Mouse (Mus musculus) kidney, postnatal 25 days (tissue): Measurements from ENCODE around the gene Gm28035.

Experiments
- DNase-seq, 2 experiments: peaks; one replicate each; pipeline ENCODE4 v3.0.0; 2021; ENCODE audit warnings: mixed read lengths in 2 of 2

The Gm28035 gene

DNA sequence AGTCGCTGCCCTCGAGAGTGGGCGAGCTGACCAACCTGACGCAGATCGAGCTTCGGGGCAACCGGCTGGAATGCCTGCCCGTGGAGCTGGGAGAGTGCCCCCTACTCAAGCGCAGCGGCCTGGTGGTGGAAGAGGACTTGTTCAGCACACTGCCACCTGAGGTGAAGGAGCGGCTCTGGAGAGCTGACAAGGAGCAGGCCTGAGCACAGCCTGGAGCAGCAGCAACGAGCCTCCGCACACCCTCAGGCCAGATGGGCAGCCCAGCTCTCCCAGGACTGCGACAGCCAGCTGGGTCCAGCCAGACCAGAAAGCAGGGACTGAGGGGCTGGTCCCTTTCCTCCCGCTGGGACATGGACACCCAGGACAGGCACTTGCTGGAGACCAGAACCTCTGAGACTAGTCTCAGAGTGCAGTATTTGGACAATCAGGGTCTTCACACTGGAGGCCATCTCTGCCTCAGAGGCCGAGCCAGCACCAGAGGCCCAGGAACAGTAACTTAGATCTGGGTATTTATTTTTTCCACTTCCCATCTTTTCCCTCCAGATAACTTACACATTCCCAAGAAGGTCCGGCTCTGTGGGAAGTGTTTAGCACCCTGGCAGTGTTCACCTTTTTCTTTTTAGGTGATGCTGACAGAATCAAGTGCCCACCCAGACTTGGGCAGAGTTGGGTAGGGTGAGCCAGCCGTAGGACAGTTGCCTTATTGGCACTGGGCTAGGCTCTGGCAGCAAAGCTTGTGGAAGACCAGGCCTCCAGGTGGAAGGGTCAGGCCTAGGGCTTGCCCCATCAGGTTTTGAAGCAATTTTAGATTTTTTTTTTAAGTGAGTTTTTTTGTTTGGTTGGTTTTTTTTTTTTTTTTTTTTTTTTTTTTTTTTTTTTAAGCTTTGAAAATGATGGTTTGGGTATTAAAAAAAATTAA lies 21.8 kb downstream of the Gm28035 start:
- no peak for DNase-seq

DNA sequence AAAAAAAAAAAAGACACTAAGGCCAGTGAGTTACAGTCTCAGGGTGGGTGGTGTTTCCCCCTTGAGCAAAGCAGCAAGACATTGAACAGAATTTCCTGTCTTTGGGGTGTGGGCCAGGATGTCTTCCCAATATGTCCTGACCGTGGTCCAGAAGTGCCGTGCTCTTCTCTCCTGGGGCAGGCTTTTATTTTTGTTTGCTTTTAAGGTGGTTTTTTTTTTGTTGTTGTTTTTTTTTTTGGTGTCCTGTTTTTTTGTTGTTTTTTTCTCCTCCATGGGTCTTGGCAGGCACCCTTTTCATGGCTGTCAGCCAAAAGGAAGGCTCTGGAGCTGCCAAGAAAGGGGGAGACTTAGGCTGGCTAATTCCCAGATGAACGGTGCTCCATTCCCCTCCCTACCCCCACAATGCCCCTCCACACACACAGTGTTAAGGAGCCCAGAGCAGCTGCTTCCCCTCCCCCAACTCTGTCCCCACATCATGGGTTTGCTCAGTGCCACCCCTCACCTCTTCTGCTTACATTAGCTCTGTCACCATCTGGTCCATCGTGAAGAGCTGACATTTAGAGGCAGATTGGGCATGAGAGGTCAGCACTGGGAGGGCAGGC lies 22.6 kb downstream of the Gm28035 start:
- peak; percentile 85 to 88 for DNase-seq

DNA sequence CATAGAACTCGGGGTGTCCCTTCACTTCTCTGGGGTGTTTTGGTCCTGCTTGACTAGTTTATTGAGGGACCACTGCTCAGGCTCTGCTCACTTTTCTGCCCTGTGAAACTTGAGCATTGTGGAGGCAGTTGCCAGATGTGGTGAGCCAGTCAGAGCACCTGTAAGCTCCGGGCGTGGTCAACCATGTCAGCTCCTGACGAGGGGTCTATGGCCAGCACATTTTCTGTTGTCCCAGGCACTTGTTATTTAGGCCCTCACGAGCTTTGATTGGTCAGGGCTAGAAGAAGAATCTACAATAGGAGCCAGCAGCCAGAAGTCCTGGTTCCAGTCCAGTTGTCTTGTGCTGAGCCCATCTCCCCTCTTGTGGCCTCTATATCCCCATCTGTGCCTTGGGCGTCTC lies 23.4 kb downstream of the Gm28035 start:
- no peak for DNase-seq

DNA sequence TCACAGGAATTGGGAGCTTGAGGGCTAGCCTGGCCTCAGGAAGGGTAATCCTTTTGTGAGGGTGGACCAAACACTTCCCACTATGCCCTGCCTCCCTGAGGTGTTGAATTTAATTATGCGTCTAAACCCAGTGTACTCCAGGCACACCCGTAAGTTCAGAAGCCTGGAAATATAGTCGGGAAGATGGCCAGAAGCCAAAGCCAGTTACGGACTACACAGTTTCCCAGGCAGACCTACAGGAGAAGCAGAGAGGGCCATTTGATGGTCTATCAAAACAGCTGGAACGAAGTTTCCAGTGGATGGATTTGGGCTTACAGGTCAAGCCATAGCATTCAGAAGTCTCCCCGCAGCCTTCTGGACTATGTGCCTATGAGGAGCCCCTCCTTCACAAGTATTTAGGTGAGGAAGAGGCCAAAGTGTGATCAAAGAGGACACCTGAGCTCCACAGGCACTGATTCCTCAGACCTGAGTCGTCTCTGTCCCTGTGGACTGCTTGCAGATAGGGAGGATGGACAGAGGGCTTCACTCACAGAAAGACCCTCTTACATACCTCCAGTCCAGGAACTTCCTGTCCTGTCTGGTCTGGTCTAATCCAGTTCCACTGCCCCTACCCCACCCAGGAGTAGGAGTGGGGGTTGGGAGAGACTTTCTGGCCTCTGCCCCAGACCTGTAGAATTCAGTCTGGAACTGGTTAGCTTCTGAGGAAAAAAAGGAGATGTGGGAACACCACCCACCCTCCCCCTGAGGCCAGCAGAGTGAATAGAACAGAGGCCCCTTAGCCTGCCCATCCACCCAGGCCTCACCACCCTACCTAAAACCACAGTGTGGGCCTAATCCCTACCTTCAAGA lies 24.5 kb downstream of the Gm28035 start:
- DNase-seq = peak; percentile 57 to 72

DNA sequence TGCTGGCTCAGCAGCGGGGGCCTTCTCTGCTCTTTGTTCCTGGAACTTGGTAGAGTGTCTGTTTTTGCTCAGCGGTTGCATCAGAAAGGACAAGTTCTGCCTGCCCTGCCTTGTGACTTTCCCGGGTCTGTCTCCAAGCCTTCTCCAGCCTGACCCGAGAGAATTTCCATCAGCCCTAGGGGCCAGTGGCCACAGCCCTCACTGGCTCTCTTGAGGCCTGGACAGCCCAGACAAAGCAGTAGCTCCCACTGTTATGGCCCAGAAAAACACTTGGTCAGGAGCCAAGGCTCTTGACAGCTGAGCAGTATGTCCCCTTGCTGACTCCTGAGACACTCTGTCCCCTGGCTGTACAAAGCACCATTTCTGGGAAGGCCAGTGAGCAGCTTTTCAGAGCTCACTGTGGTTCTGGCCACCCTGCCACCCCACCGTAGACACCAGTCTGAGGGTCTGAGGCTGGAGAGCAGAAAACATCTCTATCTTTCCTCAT lies 25.4 kb downstream of the Gm28035 start, which contains the start of gene Phyhd1:
Gene Phyhd1, plus strand, starts transcription at position 437 of the 487 bp plus-strand sequence.
- peak; percentile 87 to 95 for DNase-seq

DNA sequence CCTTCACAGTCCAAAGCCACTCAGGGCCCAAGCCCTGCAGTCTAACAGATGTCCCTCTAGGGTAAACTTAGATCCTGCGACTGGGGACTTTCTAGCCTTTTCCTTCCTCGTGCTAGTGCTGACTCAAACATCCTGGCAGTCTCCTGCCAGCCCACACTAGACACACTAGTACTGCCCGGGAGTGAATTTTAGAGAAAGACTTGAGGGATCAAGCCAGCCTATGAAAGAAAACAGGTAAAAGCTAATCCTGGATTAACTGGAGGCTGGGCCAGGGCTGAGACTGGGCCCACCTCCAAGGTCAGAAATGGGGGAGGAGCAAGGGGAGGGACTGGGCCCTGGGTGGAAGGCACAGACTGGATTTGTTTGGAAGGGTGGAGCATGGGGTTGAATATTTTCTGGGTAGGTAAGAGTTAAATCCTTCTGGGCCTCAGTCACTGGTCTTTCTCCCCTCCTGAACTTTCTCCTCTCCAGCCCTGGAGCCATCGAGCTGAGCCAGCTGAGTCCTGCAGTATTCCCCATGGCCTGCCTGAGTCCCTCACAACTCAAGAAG lies 26.1 kb downstream of the Gm28035 start:
- peak; percentile 87 to 94 for DNase-seq

DNA sequence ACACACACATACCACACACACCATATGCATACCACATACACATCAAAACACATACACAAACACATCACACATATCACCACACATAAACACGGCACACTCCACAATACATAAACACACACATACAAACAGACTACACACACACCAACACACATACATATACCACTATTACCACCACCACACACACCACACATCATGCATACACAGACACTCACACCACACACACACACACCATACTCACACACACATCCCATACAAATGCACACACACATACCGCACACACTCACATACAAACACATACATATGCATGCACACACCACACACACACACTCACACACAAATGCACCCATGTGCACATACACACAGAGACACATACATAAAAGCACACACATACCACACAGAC lies 27.1 kb downstream of the Gm28035 start:
- no peak for DNase-seq

DNA sequence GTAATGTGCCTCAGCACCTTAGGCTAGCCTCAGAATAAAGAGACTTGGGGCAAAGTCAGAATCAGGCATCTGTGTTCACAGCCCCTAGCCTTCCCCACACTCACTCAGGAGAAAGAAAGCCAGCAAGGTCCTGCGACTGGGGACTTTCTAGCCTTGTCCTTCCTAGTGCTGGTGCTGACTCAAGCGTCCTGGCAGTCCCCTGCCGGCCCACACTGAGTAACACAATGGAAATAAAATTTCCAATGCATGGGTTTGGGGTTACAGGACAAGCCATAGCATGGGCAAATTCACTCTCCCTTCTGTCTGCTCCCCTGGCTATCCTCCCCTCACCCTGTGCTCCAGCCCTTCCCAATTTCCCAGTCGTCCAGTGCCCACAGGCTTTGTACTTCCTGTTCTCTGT lies 28.0 kb downstream of the Gm28035 start:
- no peak for DNase-seq

DNA sequence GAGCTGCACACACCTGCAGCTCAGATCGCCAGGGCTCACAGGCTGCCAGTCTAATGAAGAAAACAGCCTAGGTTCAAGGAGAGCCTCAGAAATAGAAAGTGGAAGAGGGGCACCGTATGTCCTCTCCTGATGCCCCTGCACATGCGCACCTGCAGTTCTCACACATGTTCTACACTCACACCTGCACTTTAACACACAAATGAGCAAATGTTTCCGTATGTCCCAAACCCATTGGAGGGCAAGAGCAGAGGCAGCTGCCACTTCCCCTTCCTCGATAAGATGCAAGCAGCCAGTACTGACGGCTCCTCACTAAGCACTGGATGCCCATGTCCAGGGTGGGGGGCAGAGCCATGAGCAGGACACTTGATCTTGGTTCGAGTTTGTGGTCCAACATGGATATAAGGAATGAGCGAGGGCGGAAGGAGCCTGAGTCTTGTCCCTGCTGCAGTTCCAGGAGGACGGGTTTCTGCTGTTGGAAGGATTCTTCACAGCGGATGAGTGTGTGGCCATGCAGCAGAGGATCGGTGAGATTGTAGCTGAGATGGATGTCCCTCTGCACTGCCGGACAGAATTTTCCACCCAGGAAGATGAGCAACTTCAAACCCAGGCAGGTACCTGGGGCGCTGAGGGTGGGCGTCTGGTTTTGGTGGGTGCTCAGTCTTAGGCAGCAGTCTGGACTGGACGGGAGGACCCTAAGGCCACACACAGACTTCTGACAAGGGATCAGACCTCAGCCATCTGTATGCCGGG lies 29.0 kb downstream of the Gm28035 start:
- DNase-seq = no peak

DNA sequence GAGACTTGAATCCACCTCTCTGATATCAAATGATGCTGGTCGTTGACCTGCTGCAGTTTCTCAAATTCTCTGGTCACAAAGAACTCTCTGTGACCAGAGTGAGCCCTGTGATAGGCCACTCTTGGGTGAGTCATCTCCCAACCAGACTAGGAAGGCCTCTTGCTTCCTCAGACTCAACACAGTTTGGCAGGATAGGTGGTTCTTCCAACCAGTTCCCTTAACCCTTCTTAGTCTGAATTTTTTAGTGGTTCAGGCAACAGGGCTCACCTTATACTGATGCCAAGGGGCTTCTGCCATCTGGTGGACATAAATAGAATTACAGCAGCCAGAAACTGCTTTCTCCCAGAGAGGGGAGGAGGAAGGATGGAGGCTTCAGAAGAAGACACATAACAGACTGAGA lies 29.8 kb downstream of the Gm28035 start:
- DNase-seq = peak; percentile 72 to 84

DNA sequence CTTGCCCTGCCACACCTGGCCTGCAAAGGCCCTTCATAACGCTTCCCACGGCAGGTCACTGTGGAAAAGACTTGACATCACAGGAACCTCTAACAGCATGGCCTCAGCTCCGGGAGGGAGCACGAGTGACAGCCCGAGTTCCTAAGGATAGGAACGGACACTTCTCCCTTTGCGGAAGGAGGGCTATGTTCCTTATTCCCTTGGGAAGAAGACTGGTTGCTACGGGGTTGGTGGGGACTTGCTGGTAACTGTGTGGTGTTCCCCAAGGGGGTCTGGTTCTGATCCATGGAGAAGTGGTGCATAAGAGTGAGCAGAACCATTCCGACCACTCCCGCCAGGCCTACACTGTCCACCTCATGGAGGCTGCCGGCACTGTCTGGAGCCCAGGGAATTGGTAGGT lies 40.4 kb downstream of the Gm28035 start, which contains the start of gene Gm28038:
Gene Gm28038, plus strand, starts transcription at position 301 of the 400 bp plus-strand sequence.
- no peak for DNase-seq

DNA sequence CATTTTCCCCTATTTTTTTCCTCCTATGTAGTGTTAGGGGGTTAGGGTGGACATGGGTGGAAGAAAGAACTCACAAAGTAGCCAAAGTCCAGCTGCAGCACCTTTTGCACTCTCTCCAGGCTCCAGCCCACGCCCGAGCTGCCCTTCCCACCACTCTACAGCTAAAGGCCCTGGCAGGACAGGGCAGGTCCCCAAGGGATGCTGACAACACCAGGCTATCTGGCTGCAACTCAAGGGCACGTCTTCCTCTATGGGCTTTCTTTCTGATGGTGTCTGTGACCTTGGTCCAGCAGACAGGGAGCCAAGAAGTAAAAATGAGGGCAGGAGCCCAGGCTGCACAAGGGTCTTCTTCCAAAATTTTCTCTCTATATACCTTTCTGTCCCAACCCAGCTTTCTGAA lies 41.3 kb downstream of the Gm28035 start:
- DNase-seq = no peak

DNA sequence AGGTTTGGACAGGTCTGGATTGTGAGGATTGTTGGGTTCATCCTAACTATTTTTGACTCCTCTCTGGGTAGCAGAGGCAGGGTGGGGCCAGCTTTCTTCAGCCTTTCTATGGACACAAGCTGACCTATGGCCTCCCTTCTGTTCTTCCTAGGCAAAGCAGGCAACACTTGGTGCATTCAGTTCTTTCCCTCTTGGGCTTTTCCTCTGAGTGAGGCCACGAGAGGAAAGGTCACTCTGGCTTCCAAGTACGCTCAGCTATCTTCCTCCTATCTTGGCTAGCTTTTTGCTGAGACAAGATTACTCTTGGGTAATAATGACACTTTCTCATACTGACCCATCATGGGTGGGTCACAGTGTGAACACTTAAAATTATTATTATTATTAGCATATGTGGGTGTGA lies 42.8 kb downstream of the Gm28035 start:
- no peak for DNase-seq

DNA sequence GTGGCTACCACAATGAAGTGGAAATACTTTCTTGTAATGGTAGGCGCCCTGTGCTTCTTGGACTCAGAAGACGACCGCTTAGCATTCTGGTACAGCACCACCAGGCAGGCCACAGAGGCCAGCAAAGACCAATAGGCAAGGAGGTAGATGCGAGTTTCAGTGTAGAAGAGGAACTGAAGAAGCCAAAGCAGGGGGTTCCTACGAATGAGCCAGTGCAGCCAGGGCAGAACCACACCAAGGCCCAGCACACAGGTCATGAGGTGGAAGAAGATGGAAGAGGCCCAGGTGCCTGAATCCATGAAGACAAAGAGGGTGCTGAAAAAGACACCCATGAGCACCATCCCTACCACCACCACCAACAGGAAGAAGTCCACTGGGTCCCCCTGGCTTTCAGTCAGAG lies 44.6 kb downstream of the Gm28035 start:
- no peak for DNase-seq

DNA sequence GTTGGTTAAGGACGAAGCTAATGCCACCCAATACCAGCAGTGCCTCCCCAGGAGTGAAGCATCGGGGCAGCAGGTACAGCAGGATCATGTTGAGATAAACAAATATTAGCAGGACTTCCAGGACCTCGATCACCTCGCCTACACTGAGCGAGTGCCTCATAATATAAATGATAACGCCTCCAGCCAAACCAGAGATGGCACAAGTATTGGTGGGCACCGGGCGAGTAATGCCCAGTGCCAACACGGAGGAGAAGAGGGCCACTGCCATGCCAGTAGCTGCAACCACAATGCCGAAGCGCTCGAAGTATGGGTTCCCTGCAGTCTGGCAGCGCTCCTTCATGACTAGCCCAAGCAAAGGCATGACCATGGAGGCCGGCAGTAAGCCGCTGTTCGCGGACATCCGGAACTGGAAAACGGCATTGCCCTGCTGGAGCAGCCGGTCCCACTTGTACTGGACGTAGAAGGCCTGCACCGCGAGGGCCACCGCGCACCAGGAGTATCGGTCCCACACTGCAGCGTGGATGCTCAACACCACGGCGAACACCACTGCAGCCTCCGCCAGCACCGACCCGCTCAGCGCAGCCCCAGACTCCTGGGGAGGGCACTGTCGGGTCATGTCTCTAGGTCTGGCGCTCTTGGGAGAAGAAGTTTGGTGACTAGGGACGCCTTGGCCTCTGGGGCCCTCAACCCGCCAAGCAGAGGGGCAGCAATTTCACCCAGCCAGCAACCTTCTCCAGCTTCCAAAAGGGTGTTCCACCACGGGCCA lies 45.2 kb downstream of the Gm28035 start:
- peak in 1 of 2 experiments; percentile 52 for DNase-seq

DNA sequence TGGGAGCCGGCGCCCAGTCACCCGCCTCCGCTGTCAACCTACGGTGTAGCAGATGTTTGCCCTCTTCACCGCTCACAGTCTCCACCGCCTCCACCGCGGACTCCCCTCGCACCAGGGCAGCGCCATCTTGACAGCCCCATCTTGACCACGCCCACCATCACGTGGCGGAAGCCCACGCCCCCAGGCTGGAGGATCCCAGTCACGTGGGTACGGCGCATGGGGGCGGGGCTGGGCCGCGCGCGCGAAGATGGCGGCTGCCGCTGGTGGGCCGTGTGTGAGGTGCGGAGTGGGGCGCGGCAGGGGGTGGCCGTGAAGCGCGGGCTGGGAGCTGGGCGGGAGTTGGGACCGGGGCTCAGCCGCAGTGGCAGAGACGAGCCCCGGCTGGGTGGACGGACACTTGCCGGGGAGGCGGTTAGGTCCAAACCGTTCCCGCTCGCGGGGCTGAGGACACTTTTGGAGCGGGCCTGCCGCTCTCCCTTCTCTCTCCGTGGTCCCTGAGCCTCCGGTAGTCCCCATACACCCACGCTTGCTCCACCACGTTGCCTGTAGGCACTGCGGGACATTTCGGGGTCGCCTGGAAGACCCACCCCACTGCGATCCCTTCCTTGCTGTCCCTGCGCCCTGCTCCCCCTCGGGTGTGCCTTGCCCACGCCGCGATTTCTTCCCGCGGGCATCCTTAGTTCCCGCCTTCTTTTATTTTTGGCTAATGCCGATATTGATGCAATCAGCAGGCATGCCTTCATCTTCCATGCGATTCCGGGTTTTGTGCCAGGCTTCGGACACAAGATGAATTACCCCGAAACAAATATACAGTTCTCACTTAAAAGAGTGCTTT lies 46.0 kb downstream of the Gm28035 start, which contains the start of the genes Dolk and Nup188:
Gene Dolk, minus strand, starts transcription at position 143 of the 835 bp plus-strand sequence.
Gene Nup188, plus strand, starts transcription at position 206 of the 835 bp plus-strand sequence.
- DNase-seq = peak; percentile 98 to 99

DNA sequence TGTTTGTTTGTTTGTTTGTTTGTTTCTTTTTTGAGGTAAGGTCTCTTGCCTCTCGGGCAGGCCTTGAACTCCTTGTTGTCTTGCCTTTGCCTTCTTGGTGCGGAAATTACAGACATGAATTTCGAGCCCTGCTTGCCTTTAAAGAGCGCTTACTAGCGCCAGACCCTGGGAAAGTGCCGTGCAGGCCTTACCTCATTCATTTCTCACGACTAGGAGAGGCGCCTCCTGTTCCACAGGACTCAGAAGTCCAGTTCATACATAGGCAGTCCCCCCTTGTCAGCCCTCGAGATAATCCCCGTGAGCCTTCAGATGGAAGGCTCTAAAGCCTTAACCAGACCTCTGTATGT lies 46.6 kb downstream of the Gm28035 start:
- no peak for DNase-seq

DNA sequence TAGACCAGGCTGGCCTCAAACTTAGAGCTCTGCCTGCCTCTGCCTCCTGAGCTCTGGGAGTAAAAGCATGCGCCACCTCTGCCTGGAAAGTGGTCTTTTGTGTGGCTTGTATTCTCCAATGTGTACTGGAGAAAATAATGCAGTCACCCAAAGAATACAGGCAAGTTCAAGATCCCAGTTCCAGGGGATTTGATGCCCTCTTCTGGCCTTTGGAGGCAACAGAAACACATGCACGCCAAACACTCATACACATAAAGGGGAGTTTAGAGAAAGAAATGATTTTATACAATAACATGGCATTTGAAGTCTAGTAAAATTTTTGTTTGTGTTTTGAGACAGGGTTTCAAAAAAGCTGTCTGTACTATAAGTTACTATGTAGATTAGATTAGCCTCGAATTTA lies 59.2 kb downstream of the Gm28035 start:
- no peak for DNase-seq

DNA sequence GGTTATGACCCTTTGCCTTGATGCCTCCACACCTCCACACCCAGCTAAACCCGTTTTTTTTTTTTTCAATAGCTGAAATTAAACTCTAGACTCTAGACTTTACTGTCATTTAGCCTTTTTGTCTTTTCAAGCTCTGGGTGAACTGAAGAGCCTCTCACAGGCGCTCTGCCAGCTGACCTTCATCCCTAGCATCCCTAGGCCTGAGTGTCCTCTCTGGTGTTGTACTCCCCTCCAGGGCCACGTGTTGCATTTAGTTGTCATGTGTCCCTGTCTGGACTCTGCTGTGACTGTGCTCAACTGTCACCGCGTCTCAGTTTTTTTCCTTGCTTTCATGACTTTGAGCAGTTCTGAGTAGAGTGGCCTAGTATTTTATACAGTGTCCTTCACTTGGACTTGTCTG lies 59.6 kb downstream of the Gm28035 start:
- no peak for DNase-seq

DNA sequence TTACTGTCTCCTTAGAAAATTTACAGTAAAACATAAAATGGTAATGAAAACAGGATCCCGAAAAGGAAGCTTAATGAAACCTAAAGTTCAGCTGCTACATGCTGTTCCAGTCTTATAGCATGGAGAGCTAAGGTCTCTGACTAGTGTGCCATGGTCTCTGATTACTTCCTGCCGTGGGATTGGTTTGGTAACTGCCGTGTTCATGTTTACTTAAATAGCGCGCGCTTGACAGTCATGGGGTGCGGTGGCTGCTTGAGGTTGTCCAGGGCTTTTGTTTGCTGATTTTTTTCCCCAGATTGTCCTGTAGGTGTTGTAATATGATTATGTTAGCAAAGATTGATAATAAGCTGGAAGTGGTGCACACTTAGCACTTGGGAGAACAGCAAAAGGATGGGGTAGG lies 65.7 kb downstream of the Gm28035 start:
- DNase-seq = no peak
